Mouse (Mus musculus) cerebral cortex, adult 2 months (tissue): ENCODE measurements around the gene Cog5.

Source experiments
- WGBS: fragments of 180-500 bp; shearing (Covaris S2); methylation state at CpG from one replicate; pipeline ENCODE4 v1.1.7; 2018; 5-methylcytosine and 5-hydroxymethylcytosine counted together

Cog5 gene

GRCm38 (mm10) chr12:31654197-31654964 is at the start of gene Cog5, which contains the start of gene Dus4l:
Cog5 (plus strand) TSS chr12:31654869.
Dus4l (minus strand) TSS chr12:31654826.
- under 1% methylated on average over 47 of the region's 47 CpGs for WGBS

DNA sequence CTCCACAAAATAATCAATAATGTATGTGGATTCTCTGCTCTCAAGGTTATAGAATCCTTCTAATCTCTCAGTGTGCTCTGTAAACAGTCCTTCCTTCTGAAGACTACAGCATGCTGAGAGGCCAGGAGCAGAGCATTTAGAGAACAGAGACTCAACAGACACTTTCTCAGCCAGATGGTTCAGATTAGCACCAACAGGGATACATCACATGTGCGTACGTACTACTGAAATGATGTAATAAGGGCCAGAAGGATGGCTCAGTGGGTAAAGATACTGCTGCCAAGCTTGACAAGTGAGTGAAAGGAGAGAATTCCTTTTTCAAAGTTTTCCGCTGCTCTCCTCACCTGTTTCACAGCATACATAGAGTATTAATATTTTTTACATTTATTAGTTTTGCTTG is 49.8 kb upstream of the Cog5 start:
- WGBS, result 85% methylated on average over 3 of the region's 3 CpGs

- 55% methylated on average over 3 of the region's 3 CpGs for WGBS
Measured at GRCm38 (mm10) chr12:31608138-31608537, 46.5 kb upstream of the Cog5 start.

- WGBS, result 74% methylated on average over 4 of the region's 4 CpGs
Measured at GRCm38 (mm10) chr12:31613353-31613752, 41.3 kb upstream of the Cog5 start.

- 76% methylated on average over 8 of the region's 8 CpGs for WGBS
Measured at GRCm38 (mm10) chr12:31620106-31620505, 34.6 kb upstream of the Cog5 start.

DNA sequence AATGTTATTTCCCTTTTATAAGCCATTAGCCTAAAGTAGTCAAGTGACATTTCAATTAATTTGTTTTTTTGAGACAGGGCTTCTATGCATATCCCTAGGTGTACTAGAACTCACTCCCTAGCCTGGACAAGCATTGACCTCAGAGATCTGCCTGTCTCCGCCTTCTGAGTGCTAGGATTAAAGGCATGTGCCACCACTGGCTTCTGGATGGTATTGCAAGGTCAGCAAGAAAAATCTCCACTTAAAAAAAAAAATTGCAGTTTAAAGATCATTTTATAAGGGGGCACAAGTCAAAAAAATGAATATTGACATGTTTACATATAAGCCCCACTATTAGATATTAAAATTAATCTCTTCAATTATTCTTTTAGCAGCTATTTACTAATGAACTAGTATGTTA is 29.7 kb upstream of the Cog5 start:
- WGBS, result 100% methylated on average over 1 of the region's 1 CpGs

DNA sequence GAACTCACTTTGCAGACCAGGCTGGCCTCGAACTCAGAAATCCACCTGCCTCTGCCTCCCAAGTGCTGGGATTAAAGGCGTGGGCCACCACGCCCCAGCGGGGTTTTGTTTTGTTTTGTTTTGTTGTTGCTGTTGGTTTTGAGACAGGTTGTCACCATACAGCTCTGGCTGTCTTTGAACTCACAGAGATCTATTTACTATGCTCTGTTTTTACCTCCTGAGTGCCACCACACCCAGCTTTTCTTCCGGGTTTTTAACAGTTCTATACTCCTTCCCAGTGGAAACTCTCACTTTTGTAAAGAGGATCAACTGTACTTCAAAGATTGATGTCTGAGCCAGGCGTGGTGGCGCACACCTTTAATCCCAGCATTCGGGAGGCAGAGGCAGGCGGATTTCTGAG is 26.3 kb upstream of the Cog5 start:
- 96% methylated on average over 9 of the region's 9 CpGs for WGBS

GRCm38 (mm10) chr12:31633970-31634342 is 20.7 kb upstream of the Cog5 start:
- WGBS, result 6% methylated on average over 13 of the region's 13 CpGs

GRCm38 (mm10) chr12:31634343-31635239 is 20.1 kb upstream of the Cog5 start, which contains the start of gene Bcap29:
Bcap29 (minus strand) TSS chr12:31634658.
- 2% methylated on average over 62 of the region's 73 CpGs for WGBS

DNA sequence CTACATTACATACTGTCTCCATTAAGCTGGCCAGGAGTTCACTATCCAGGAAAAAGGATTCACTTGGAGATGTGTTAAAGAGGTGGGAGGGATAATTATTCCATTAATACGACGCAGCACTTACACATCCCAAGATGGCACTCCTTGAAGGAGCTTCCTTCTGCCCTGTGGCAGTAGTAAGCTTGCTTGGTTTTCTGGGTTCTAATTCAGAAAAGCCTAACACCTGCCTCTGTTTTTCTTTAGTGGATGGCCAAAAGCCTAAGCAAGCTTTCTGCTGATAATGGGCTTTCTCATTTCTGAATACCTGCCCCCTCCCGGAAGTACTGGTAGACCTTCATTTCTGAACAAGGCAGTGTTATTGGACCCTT is 19.4 kb upstream of the Cog5 start:
- WGBS, result 84% methylated on average over 3 of the region's 3 CpGs

DNA sequence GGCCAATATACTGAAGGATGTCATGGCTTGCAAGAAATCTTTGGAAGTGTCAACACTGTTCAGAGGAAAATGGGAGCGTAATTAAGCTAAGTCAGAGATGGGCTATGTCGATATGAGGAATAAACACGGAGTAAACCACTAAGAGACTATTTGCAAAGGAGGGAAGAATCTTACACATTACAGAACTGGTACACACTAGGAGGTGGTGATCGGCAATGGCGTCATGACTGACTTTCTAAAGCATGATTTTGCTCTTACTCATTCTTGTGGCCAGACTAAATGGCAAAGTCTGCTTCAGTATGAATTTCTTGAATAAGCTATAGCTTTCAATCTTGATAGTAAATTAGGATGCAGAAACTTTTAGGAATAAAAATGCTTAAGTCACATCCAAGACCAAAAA is 1.1 kb upstream of the Cog5 start:
- WGBS, result 75% methylated on average over 5 of the region's 5 CpGs

DNA sequence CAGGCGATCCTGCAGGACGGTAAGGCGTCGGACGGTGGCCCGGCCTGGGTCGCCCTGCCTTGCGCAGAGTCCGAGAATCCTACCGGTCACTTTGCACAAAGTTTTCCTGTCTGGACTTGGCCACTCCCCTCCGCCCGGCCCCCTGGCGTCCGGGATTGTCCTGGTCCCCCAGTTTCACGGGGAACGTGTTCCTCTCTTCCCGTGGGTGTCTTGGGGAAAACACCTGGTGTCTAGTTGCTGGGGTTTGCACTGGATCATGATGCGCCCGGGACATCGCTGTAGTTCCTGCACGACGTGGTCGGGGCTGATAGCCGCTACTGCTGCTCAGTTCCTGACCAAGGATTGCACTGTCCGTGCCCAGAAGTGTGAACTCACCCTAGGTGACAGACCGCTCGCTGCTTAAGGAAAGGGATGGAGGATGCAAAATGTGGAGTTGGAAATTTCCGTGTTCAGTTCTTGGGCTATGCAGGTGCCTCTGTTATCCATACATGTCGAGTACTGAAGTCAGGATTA is 352 bp downstream of the Cog5 start:
- under 1% methylated on average over 29 of the region's 29 CpGs for WGBS

DNA sequence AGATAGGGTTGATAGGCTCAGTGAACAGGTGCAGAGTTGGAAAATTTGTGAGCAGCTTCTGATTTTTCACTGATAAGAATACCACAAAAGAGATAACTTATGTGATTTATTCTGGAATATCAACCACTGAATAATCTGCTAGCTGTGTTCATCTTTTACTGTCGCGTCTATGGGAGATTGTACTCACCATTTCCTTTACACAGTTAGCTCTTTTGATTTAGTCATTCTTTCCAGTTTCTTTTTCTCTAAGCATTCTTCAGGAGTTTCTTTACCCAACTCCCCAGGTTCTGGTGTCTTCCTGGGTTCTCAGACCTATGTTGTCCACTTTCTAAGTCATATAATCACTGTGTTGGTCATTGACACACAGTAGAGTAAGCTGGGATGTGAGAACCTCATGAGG is 2.2 kb downstream of the Cog5 start:
- WGBS, result 96% methylated on average over 2 of the region's 2 CpGs

DNA sequence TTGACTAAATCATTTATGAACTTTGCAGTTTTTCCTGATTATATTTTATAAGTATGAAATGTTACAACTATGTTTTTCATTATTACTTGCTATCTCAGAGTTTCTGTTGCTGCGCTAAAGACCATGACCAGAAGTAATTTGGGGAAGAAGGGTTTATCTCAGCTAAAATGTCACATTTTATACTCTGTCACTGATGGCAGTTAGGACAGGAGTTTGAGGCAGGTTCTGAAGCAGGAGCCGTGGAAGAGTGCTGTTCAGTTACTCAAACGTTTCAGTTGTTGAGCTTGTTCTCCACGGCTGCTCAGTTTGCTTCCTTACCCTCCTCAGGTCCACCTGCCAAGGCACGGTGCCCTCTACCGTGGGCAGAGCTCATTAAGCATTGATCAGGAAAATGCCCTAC is 11.3 kb downstream of the Cog5 start:
- WGBS, result 70% methylated on average over 6 of the region's 6 CpGs

- WGBS, result 79% methylated on average over 3 of the region's 3 CpGs
Measured at GRCm38 (mm10) chr12:31667187-31667586, 12.5 kb downstream of the Cog5 start.

DNA sequence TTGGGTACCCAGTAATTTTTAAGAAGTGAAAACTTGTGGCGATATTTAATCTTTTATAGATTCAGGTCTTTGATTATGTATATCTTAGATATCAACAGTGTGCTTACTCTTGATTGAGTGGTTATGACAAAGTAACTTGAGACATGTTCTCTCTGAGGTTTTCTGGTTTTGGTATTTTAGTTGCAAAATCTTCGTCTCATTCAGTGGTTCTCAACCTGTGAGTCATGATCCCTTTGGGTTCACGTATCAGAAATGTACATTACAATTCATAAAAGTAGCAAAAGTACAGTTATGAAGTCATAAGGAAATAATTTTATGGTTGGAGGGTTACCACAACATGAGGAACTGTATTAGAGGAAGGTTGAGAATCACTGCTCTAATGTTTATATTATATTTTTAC is 32.0 kb downstream of the Cog5 start:
- WGBS, result 94% methylated on average over 3 of the region's 3 CpGs

DNA sequence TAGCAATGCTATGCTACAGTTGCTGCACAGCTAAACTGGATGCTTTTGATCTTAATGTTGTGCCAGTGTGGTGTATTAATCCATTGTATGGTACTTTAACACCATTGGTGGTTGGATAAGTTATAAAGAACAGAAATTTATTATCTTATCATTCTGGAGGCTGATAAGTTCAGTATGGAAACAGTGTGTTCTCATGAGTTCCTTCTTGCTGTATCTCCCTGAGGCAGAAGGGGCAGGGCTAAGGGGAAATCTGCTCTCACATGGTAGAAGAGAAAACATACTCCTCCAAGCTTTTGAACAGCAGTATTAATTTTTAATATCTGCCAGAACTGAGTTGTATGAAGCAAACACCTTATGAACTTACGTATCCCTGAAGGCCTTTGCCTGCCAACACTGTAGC is 38.6 kb downstream of the Cog5 start:
- 96% methylated on average over 1 of the region's 1 CpGs for WGBS

- 66% methylated on average over 5 of the region's 5 CpGs for WGBS
Measured at GRCm38 (mm10) chr12:31700623-31701347, 46.1 kb downstream of the Cog5 start.

DNA sequence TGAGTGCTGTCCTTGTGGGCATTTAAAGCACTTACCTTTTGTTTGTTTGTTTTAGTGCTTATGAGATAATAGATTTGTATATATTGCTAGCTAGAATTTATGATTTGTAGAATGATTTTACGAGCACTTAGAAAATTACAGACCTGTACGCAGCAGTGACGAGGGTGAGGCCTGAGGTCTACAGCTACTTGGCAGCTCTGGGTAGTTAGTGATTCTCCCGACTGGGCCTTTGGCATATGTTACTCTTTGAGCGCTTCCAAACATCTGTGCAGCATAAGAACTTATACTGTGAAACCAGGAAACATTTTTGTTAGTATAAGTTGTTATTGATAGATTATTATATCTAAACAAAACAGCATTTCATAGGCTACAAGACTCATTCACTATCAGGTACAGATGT is 46.7 kb downstream of the Cog5 start:
- WGBS, result 77% methylated on average over 5 of the region's 5 CpGs

DNA sequence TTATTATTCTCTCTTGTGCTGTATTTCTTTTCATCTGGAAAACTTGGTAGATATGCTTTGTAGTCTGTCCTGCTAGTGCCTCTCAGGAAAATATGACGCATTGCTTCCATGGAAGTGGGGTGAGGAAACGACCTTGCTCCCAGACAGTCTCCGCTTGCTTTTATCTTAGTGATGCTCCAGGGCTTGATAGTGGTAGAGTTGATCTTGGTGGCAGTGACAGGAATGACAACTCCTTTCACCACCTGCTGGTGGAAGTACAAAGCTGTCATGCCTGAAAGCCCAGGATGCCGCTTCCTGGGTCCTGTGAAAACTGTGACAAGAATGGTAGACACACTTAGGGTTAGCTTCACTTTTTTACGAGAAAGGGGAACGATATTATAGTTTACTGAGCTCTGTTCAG is 49.2 kb downstream of the Cog5 start:
- whole genome bisulfite sequencing, result 87% methylated on average over 6 of the region's 6 CpGs

DNA sequence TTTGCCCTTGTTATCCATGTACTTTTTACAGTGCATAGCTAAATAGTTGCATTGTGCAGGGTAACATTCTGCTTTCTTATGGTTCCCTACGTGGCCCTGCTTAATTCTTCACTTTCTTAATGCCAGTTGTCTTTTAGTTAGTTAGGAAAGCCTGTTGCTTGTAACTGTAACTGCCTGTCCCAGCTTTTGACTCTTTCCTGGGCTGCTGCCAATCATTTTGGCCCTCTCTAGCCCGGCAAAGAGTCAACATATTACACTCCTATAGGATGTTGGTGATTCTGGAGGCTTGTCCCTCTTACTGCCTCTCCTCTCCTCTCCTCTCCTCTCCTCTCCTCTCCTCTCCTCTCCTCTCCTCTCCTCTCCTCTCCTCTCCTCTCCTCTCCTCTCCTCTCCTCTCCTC is 51.5 kb downstream of the Cog5 start:
- 40% methylated on average over 2 of the region's 2 CpGs for WGBS

DNA sequence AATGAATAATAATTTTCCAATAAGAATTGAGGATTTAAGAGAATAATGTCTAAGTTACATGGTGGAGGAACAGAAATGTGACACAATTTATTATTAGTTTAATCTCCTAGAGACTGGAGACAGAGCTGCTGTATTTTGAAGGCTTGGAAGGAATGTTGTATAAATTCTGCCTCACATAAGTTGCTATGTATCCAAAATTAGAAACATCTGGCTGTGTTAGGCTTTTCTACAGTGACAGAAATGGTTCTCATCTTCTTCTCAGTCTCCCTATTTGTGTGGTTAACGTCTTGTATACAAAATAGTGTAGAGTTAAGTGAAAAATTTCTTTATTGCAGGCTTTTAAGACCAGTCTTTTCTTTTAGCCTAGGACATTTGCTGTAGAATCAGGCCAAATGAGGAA is 52.9 kb downstream of the Cog5 start:
- WGBS, result 27% methylated on average over 1 of the region's 1 CpGs
